Mouse (Mus musculus) G1E (cell line): ENCODE data around the gene Kcnc3.

Experiments used
- CTCF ChIP-seq: IDR thresholded peaks from 2 replicates; pipeline ENCODE4 v1.5.1; 2012; ENCODE audit warnings: low read depth, low read length, inconsistent platforms, mixed read lengths
- GATA1 ChIP-seq: IDR thresholded peaks from 2 replicates; pipeline ENCODE4 v1.6.1; 2012; ENCODE audit warnings: borderline replicate concordance, low read length, inconsistent platforms, mixed read lengths
- POLR2AphosphoS5 ChIP-seq: IDR thresholded peaks from 2 replicates; pipeline ENCODE4 v1.6.1; 2012; ENCODE audit warnings: low read depth, low read length, inconsistent platforms; ENCODE audit not compliant: insufficient replicate concordance
- TAL1 ChIP-seq: conservative IDR thresholded peaks from 2 replicates; pipeline ENCODE4 v1.6.1; 2012; ENCODE audit warnings: low read depth, low read length, inconsistent platforms, mixed read lengths

GRCm38 (mm10) chr7:44645256-44645655 is 54.8 kb downstream of the Kcnc3 start:
- no peak for TF ChIP-seq CTCF
- TF ChIP-seq GATA1, result no peak
- no peak for TF ChIP-seq TAL1
- TF ChIP-seq POLR2AphosphoS5, result no peak
